20 mouse cellular contexts compared by ENCODE assay signal in genomic region chr9:67300769-67301168, GRCm38 (mm10).
DNase-seq lines count a peak whose midpoint lies in the region; ATAC-seq lines count a peak whose summit lies in the region.
"Had no signal": no experiment of that assay in that cellular context is flagged by ENCODE, and none has a peak within 500 bp of the region (broad histone marks: within the 10 kb centered on the region; RNA-seq: fewer than 3 reads in every experiment).

No protein-coding gene starts in this region.

- H3K4me3 ChIP-seq in neural tube, embryonic 15.5 days (replicated peaks), result no peak overlapping the region
- H3K4me3 ChIP-seq: forebrain, embryonic 12.5 days; heart, adult 2 months; heart, embryonic 15.5 days; hindbrain, embryonic 10.5 days had no signal

- H3K27me3 ChIP-seq in neural tube, embryonic 15.5 days (replicated peaks), result no peaks in the 10 kb centered on the region
- H3K27me3 ChIP-seq: forebrain, embryonic 12.5 days; heart, embryonic 15.5 days had no signal

- peak; percentile 70 for DNase-seq in heart, adult 11 months
- no peak for DNase-seq in heart, postnatal 25 days (ENCODE audit: low spot score)
- peak; percentile 51 for DNase-seq in layer of hippocampus, adult 9-11 months
- no peak for DNase-seq in layer of hippocampus, postnatal 25 days (ENCODE audit: extremely low spot score in 1 of 2, low spot score in 1 of 2)
- DNase-seq in neural tube, embryonic 10.5 days (ENCODE audit: extremely low spot score, low spot score), result no peak
- DNase-seq in brain, adult 2 months (ENCODE audit: low read depth, low spot score), result peak; percentile 79
- DNase-seq in kidney, adult 8-10 months, result no peak
- DNase-seq: adrenal gland, postnatal 10 days; cerebellum, adult 18-20 months; cerebellum, adult 9-11 months; gastrocnemius, postnatal 10 days; heart, adult 2 months; heart, postnatal 14 days had no signal

- no peak for ATAC-seq in neural tube, embryonic 15.5 days (ENCODE audit: low FRiP score)
- ATAC-seq: forebrain, embryonic 16.5 days had no signal

- no peak overlapping the region for H3K9ac ChIP-seq in neural tube, embryonic 15.5 days (replicated peaks)
- H3K9ac ChIP-seq: forebrain, embryonic 12.5 days; heart, embryonic 15.5 days; hindbrain, embryonic 14.5 days had no signal

- intact Hi-C loops in heart, postnatal 25 days (cut with DNase I), result no loop called here

- 0 out of 2 replicates have a peak, but pooled peaks cover 6% of the 10 kb centered on the region for H3K36me3 ChIP-seq in neural tube, embryonic 15.5 days
- H3K36me3 ChIP-seq: forebrain, embryonic 12.5 days had no signal

- no peaks in the 10 kb centered on the region for H3K9me3 ChIP-seq in neural tube, embryonic 15.5 days (replicated peaks)
- H3K9me3 ChIP-seq: forebrain, embryonic 12.5 days; heart, embryonic 15.5 days; hindbrain, embryonic 10.5 days had no signal

- H3K4me2 ChIP-seq in neural tube, embryonic 15.5 days, result no peak overlapping the region
- H3K4me2 ChIP-seq: forebrain, embryonic 12.5 days; heart, embryonic 11.5 days; heart, embryonic 15.5 days; hindbrain, embryonic 14.5 days had no signal

- 77% methylated on average over 5 of the region's 5 CpGs for WGBS in neural tube, embryonic 15.5 days

- 0 out of 2 replicates have a peak overlapping the region, but pooled peaks have one; percentile 10 for H3K27ac ChIP-seq in neural tube, embryonic 15.5 days (replicated peaks)
- H3K27ac ChIP-seq: forebrain, embryonic 12.5 days; heart, adult 2 months; heart, embryonic 15.5 days; hindbrain, embryonic 10.5 days; hindbrain, embryonic 14.5 days had no signal

- 0 out of 2 replicates have a peak, but pooled peaks cover 3% of the 10 kb centered on the region for H3K4me1 ChIP-seq in neural tube, embryonic 15.5 days
- H3K4me1 ChIP-seq: forebrain, embryonic 12.5 days; heart, embryonic 15.5 days; hindbrain, embryonic 10.5 days had no signal

Comparison
In these comparisons a context has a peak if more than half of its experiments do, and no peak if none do; other contexts are left out.
1. DNase-seq: peak in heart, adult 11 months (single experiment), layer of hippocampus, adult 9-11 months (single experiment) and brain, adult 2 months (single experiment); none in heart, postnatal 25 days (single experiment), layer of hippocampus, postnatal 25 days (0 of 2), neural tube, embryonic 10.5 days (single experiment) and kidney, adult 8-10 months (0 of 2).